Mouse (Mus musculus) MEL (cell line): ENCODE results near the gene Plcg1. TPM values are rescaled to one million over a fixed set of nuclear protein-coding genes. Genes with fewer than 3 reads are reported as not detected.

Experiments used
- DNase-seq: peaks from one replicate; pipeline ENCODE4 v3.0.0; 2011; ENCODE audit warnings: low read depth, low spot score
- H3K27ac ChIP-seq: 2 replicates; pipeline ENCODE4 v1.5.1; 2012; ENCODE audit warnings: low read depth, mild to moderate bottlenecking, control low read depth, low read length, moderate library complexity; ENCODE audit not compliant: control insufficient read depth
- H3K27me3 ChIP-seq, 2 experiments: fragments of 150-350 bp in 1 of 2; sonication (generic) in 1 of 2; 2 replicates each; pipeline ENCODE4 v1.6.1; 2012; ENCODE audit warnings: low read length in 2 of 2, mild to moderate bottlenecking in 2 of 2, improper control_type of control experiment in 1 of 2, moderate library complexity in 1 of 2; ENCODE audit not compliant: insufficient read depth in 2 of 2, control insufficient read depth in 1 of 2
- H3K36me3 ChIP-seq, 2 experiments: 2 replicates each; pipeline ENCODE4 v1.6.1; 2012 to 2014; ENCODE audit warnings: low read length in 2 of 2, improper control_type of control experiment in 1 of 2, inconsistent platforms in 1 of 2, mild to moderate bottlenecking in 1 of 2; ENCODE audit not compliant: insufficient read depth in 2 of 2, control insufficient read depth in 1 of 2
- H3K4me1 ChIP-seq, 2 experiments: fragments of 150-350 bp in 1 of 2; sonication (generic) in 1 of 2; 2 replicates each; pipeline ENCODE4 v1.6.1; 2012; ENCODE audit warnings: low read length in 2 of 2, improper control_type of control experiment in 1 of 2, mild to moderate bottlenecking in 1 of 2; ENCODE audit not compliant: insufficient read depth in 2 of 2, control insufficient read depth in 1 of 2
- H3K4me3 ChIP-seq, 2 experiments: fragments of 150-350 bp in 1 of 2; sonication (generic) in 1 of 2; 2 replicates each; pipeline ENCODE4 v1.5.1; 2012; ENCODE audit warnings: low read depth in 2 of 2, low read length in 2 of 2, mild to moderate bottlenecking in 2 of 2, moderate library complexity in 2 of 2, control low read depth in 1 of 2, improper control_type of control experiment in 1 of 2; ENCODE audit not compliant: control insufficient read depth in 1 of 2, insufficient read depth in 1 of 2
- H3K79me2 ChIP-seq: 2 replicates; pipeline ENCODE4 v1.6.1; 2012; ENCODE audit warnings: mild to moderate bottlenecking, low read length, moderate library complexity; ENCODE audit not compliant: control insufficient read depth, poor library complexity, insufficient read depth
- H3K9ac ChIP-seq: 2 replicates; pipeline ENCODE4 v1.6.1; 2012; ENCODE audit warnings: low read depth, mild to moderate bottlenecking, control low read depth, low read length, moderate library complexity; ENCODE audit not compliant: control insufficient read depth, poor library complexity, severe bottlenecking
- H3K9me3 ChIP-seq: fragments of 150-350 bp; sonication (generic); replicated peaks from 2 replicates; pipeline ENCODE4 v1.6.1; 2012; ENCODE audit warnings: mild to moderate bottlenecking, low read length, improper control_type of control experiment, moderate library complexity; ENCODE audit not compliant: insufficient read depth
- CTCF ChIP-seq, 3 experiments: IDR thresholded peaks in 2 of 3; conservative IDR thresholded peaks in 1 of 3; 2 replicates each; pipeline ENCODE4 v1.5.1; 2011 to 2012; ENCODE audit warnings: low read length in 3 of 3, low read depth in 2 of 3, mild to moderate bottlenecking in 2 of 3, improper control_type of control experiment in 1 of 3, inconsistent platforms in 1 of 3, mixed read lengths in 1 of 3, moderate library complexity in 1 of 3; ENCODE audit not compliant: control insufficient read depth in 1 of 3, insufficient read depth in 1 of 3, poor library complexity in 1 of 3, severe bottlenecking in 1 of 3
- ELF1 ChIP-seq: IDR thresholded peaks from 2 replicates; pipeline ENCODE4 v1.6.1; 2014; ENCODE audit warnings: low read depth, mild to moderate bottlenecking, inconsistent platforms, low read length, improper control_type of control experiment, moderate library complexity
- ETS1 ChIP-seq: IDR thresholded peaks from 2 replicates; pipeline ENCODE4 v1.6.1; 2012; ENCODE audit warnings: low read depth, mild to moderate bottlenecking, inconsistent platforms, low read length, improper control_type of control experiment, moderate library complexity
- GATA1 ChIP-seq: IDR thresholded peaks from 2 replicates; pipeline ENCODE4 v1.6.1; 2011; ENCODE audit warnings: low read depth, low read length, improper control_type of control experiment
- HCFC1 ChIP-seq: IDR thresholded peaks from 2 replicates; pipeline ENCODE4 v1.6.1; 2012; ENCODE audit warnings: low read depth, mild to moderate bottlenecking, inconsistent platforms, low read length, improper control_type of control experiment, moderate library complexity
- JUND ChIP-seq: IDR thresholded peaks from 2 replicates; pipeline ENCODE4 v1.6.1; 2011; ENCODE audit warnings: low read depth, mild to moderate bottlenecking, improper control_type of control experiment, low read length
- MAFK ChIP-seq: IDR thresholded peaks from 2 replicates; pipeline ENCODE4 v1.6.1; 2011; ENCODE audit warnings: low read depth, mild to moderate bottlenecking, low read length, improper control_type of control experiment, borderline replicate concordance
- MYB ChIP-seq: IDR thresholded peaks from 2 replicates; pipeline ENCODE4 v1.6.1; 2011; ENCODE audit warnings: mild to moderate bottlenecking, low read depth, low read length, improper control_type of control experiment
- POLR2A ChIP-seq, 2 experiments: IDR thresholded peaks; 2 replicates each; pipeline ENCODE4 v1.6.1; 2011 to 2012; ENCODE audit warnings: low read length in 2 of 2, mild to moderate bottlenecking in 2 of 2, control low read depth in 1 of 2, improper control_type of control experiment in 1 of 2, low read depth in 1 of 2, moderate library complexity in 1 of 2; ENCODE audit not compliant: control insufficient read depth in 1 of 2, insufficient read depth in 1 of 2, poor library complexity in 1 of 2
- RAD21 ChIP-seq: IDR thresholded peaks from 2 replicates; pipeline ENCODE4 v1.6.1; 2011; ENCODE audit warnings: mild to moderate bottlenecking, low read depth, low read length, improper control_type of control experiment
- RCOR1 ChIP-seq: IDR thresholded peaks from 2 replicates; pipeline ENCODE4 v1.6.1; 2012; ENCODE audit warnings: low read depth, mild to moderate bottlenecking, inconsistent platforms, low read length, improper control_type of control experiment
- SMC3 ChIP-seq: IDR thresholded peaks from 2 replicates; pipeline ENCODE4 v1.6.1; 2011; ENCODE audit warnings: low read depth, low read length, improper control_type of control experiment
- TAL1 ChIP-seq: IDR thresholded peaks from 2 replicates; pipeline ENCODE4 v1.6.1; 2012; ENCODE audit warnings: mild to moderate bottlenecking, inconsistent platforms, low read length, moderate library complexity, mixed read lengths
- UBTF ChIP-seq: IDR thresholded peaks from 2 replicates; pipeline ENCODE4 v1.6.1; 2012; ENCODE audit warnings: low read depth, mild to moderate bottlenecking, inconsistent platforms, low read length, improper control_type of control experiment, moderate library complexity, borderline replicate concordance; ENCODE audit not compliant: insufficient read depth
- USF1 ChIP-seq: IDR thresholded peaks from 2 replicates; pipeline ENCODE4 v1.6.1; 2014; ENCODE audit warnings: low read depth, mild to moderate bottlenecking, inconsistent platforms, low read length, improper control_type of control experiment, moderate library complexity
- polyA plus RNA-seq, 2 experiments: library from polyadenylated mRNA; stranded (reverse) in 1 of 2; unstranded in 1 of 2; fragments of >175 nt in 1 of 2; fragments of >200 nt in 1 of 2; gene quantifications; 2 replicates each; pipeline versions ENCODE4 v1.2.1 to v1.2.4; 2012; ENCODE audit warnings: low replicate concordance in 2 of 2, low read depth in 1 of 2; ENCODE audit not compliant: insufficient read length in 2 of 2, insufficient read depth in 1 of 2, missing spikeins in 1 of 2
- total RNA-seq: library from RNA; depleted of rRNA; stranded (reverse); fragments of 300-350 nt; gene quantifications from 2 replicates; pipeline ENCODE4 v1.2.3, GENCODE M21; 2012

Gene Plcg1
- total and polyA plus RNA-seq, 3 experiments: 15.4 to 27.5 TPM; not detected in 1

DNA sequence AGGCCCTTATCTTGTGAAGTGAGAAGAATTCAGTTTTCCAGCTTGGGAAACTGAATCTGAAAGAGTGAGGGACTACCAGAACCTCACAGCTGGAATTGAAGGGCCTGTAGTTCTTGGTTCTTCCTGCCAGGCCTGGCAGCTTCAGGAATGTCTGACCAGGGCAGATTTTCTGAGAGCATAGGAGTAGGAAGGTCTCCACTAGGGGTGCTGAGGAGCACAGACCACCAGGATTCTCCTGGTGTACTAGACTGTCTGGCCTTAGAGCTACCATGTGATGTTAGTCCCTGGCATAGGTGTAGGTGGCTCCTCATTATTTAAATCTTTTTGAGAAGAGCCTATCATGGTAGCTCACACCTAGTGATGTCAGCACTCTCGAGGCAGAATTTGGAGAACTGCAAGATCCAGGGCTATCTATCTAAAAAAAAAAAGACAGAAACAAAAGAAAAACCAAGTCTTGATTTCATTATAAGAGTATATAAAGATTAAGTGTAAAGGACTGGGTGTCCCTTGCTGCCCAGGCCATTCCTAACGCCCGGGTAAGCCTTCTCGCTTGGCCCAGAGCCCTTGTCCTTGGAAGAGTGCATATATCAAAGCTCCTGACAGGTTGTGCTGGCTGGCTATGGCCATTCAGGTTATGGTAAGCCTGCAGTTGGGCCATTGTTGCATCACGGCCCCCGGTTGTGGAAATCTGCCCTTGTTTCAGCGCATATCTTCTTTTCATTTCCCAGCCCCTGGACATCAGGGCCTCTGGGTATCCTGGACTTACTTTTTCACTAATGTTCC is 13.1 kb downstream of the Plcg1 start:
- Histone ChIP-seq H3K9ac (no peak overlapping the region), H3K27ac (no peak overlapping the region), H3K36me3 (peaks cover 3 to 9% of the 10 kb centered on the region in 2 experiments; a peak in 3 of 4 replicates), H3K9me3 (no peaks in the 10 kb centered on the region), H3K4me3 (no peak overlapping the region), H3K4me1 (peaks cover 2 to 18% of the 10 kb centered on the region in 2 experiments; a peak in 3 of 4 replicates), H3K79me2 (peaks cover 3% of the 10 kb centered on the region; the same call in 1 of the 2 replicates), H3K27me3 (no peaks in the 10 kb centered on the region)
- TF ChIP-seq POLR2A (IDR thresholded peaks at IDR 0.05; ENCODE audit: control insufficient read depth in 1 of 2, insufficient read depth in 1 of 2, low read depth in 1 of 2, low read length in 2 of 2, poor library complexity in 1 of 2): no peak
- peak; percentile 21; the same call in 1 of the 2 replicates for TF ChIP-seq SMC3
- TF ChIP-seq MYB: no peak
- TF ChIP-seq CTCF (IDR thresholded peaks at IDR 0.05 in 2 of 3, conservative IDR thresholded peaks at IDR 0.05 in 1 of 3; ENCODE audit: control insufficient read depth in 1 of 3, insufficient read depth in 1 of 3, low read depth in 2 of 3, low read length in 3 of 3, poor library complexity in 1 of 3, severe bottlenecking in 1 of 3): peak; percentile 41 to 48 (median 45)
- TF ChIP-seq RCOR1: no peak
- no peak for TF ChIP-seq MAFK
- no peak; the same call in 1 of the 2 replicates for TF ChIP-seq RAD21
- TF ChIP-seq UBTF: no peak
- peak; percentile 42 for DNase-seq

- H3K36me3 ChIP-seq: peaks cover 3 to 9% of the 10 kb centered on the region in 2 experiments; a peak in 3 of 4 replicates
- H3K4me3 ChIP-seq: no peak overlapping the region
- H3K9ac ChIP-seq: no peak overlapping the region
- no peaks in the 10 kb centered on the region for H3K27me3 ChIP-seq
- no peak for DNase-seq
- H3K27ac ChIP-seq: no peak overlapping the region
- TF ChIP-seq TAL1: no peak
- no peak for TF ChIP-seq ETS1
- no peak for TF ChIP-seq JUND
- no peak for TF ChIP-seq GATA1
- TF ChIP-seq RAD21: no peak
- peaks cover 3% of the 10 kb centered on the region; the same call in 1 of the 2 replicates for H3K79me2 ChIP-seq
- H3K9me3 ChIP-seq: no peaks in the 10 kb centered on the region
- H3K4me1 ChIP-seq: peaks cover 2 to 18% of the 10 kb centered on the region in 2 experiments; a peak in 3 of 4 replicates
Observed at GRCm38 (mm10) chr2:160744823-160745210, 13.7 kb downstream of the Plcg1 start.

DNA sequence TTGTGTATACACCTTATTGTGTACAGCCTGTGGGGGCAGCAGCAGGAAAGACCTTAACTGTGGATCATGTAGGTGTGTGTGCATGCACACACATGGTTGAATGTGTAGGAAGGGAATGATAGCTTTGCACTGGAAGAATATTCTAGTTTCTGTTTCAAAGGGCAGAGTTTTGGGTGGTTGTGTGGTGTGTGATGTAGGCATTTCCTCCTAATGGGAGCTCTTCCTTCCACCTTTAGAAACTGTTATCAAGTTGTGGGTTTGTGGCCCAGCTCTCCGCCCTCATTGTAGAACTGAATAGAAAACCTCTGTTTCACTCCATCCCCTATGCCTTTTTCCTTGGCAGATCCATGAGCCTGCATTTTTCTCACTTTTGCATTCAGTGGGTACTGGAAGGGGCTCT is 14.4 kb downstream of the Plcg1 start:
- no peaks in the 10 kb centered on the region for H3K27me3 ChIP-seq
- H3K36me3 ChIP-seq: peaks cover 3 to 9% of the 10 kb centered on the region in 2 experiments; a peak in 3 of 4 replicates
- no peak overlapping the region for H3K9ac ChIP-seq
- H3K27ac ChIP-seq: peak overlapping the region; percentile 12; the same call in 1 of the 2 replicates
- H3K9me3 ChIP-seq: no peaks in the 10 kb centered on the region
- no peak overlapping the region for H3K4me3 ChIP-seq
- TF ChIP-seq TAL1: no peak
- TF ChIP-seq GATA1: 0 out of 2 replicates have a peak, but pooled peaks have one; percentile 38
- TF ChIP-seq HCFC1: no peak
- no peak for TF ChIP-seq ELF1
- no peak for TF ChIP-seq USF1
- peaks cover 3% of the 10 kb centered on the region; the same call in 1 of the 2 replicates for H3K79me2 ChIP-seq
- DNase-seq: peak; percentile 53
- H3K4me1 ChIP-seq: peaks cover 2 to 18% of the 10 kb centered on the region in 2 experiments; a peak in 3 of 4 replicates
